Mouse (Mus musculus) spleen, adult 2 months (tissue): Measurements from ENCODE around the gene Rnf123.

Experiments used
- CTCF ChIP-seq: fragments of 200-500 bp; IDR thresholded peaks from 2 replicates; pipeline ENCODE4 v1.5.1; 2011; ENCODE audit warnings: mild to moderate bottlenecking, inconsistent platforms; ENCODE audit not compliant: insufficient read depth, insufficient read length, insufficient replicate concordance; ENCODE audit errors: extremely low read depth
- POLR2A ChIP-seq: fragments of 200-500 bp; IDR thresholded peaks from 2 replicates; pipeline ENCODE4 v1.6.1; 2011; ENCODE audit warnings: low read depth, low read length, inconsistent platforms

GRCm38 (mm10) chr9:108052411-108052810 lies 30.7 kb downstream of the Rnf123 start:
- TF ChIP-seq POLR2A (no peak), CTCF (no peak)
